Mouse (Mus musculus) MEL (cell line): Measurements from ENCODE around the gene Ip6k3. TPM values are rescaled to one million over a fixed set of nuclear protein-coding genes. Genes with fewer than 3 reads are reported as not detected.

Source experiments
- DNase-seq: peaks from one replicate; pipeline ENCODE4 v3.0.0; 2011; ENCODE audit warnings: low read depth, low spot score
- H3K27ac ChIP-seq: 2 replicates; pipeline ENCODE4 v1.5.1; 2012; ENCODE audit warnings: low read depth, mild to moderate bottlenecking, control low read depth, low read length, moderate library complexity; ENCODE audit not compliant: control insufficient read depth
- H3K27me3 ChIP-seq, 2 experiments: fragments of 150-350 bp in 1 of 2; sonication (generic) in 1 of 2; 2 replicates each; pipeline ENCODE4 v1.6.1; 2012; ENCODE audit warnings: low read length in 2 of 2, mild to moderate bottlenecking in 2 of 2, improper control_type of control experiment in 1 of 2, moderate library complexity in 1 of 2; ENCODE audit not compliant: insufficient read depth in 2 of 2, control insufficient read depth in 1 of 2
- H3K36me3 ChIP-seq, 2 experiments: 2 replicates each; pipeline ENCODE4 v1.6.1; 2012 to 2014; ENCODE audit warnings: low read length in 2 of 2, improper control_type of control experiment in 1 of 2, inconsistent platforms in 1 of 2, mild to moderate bottlenecking in 1 of 2; ENCODE audit not compliant: insufficient read depth in 2 of 2, control insufficient read depth in 1 of 2
- H3K4me1 ChIP-seq, 2 experiments: fragments of 150-350 bp in 1 of 2; sonication (generic) in 1 of 2; 2 replicates each; pipeline ENCODE4 v1.6.1; 2012; ENCODE audit warnings: low read length in 2 of 2, improper control_type of control experiment in 1 of 2, mild to moderate bottlenecking in 1 of 2; ENCODE audit not compliant: insufficient read depth in 2 of 2, control insufficient read depth in 1 of 2
- H3K4me3 ChIP-seq, 2 experiments: fragments of 150-350 bp in 1 of 2; sonication (generic) in 1 of 2; 2 replicates each; pipeline ENCODE4 v1.5.1; 2012; ENCODE audit warnings: low read depth in 2 of 2, low read length in 2 of 2, mild to moderate bottlenecking in 2 of 2, moderate library complexity in 2 of 2, control low read depth in 1 of 2, improper control_type of control experiment in 1 of 2; ENCODE audit not compliant: control insufficient read depth in 1 of 2, insufficient read depth in 1 of 2
- H3K79me2 ChIP-seq: 2 replicates; pipeline ENCODE4 v1.6.1; 2012; ENCODE audit warnings: mild to moderate bottlenecking, low read length, moderate library complexity; ENCODE audit not compliant: control insufficient read depth, poor library complexity, insufficient read depth
- H3K9ac ChIP-seq: 2 replicates; pipeline ENCODE4 v1.6.1; 2012; ENCODE audit warnings: low read depth, mild to moderate bottlenecking, control low read depth, low read length, moderate library complexity; ENCODE audit not compliant: control insufficient read depth, poor library complexity, severe bottlenecking
- H3K9me3 ChIP-seq: fragments of 150-350 bp; sonication (generic); replicated peaks from 2 replicates; pipeline ENCODE4 v1.6.1; 2012; ENCODE audit warnings: mild to moderate bottlenecking, low read length, improper control_type of control experiment, moderate library complexity; ENCODE audit not compliant: insufficient read depth
- CHD1 ChIP-seq: IDR thresholded peaks from 2 replicates; pipeline ENCODE4 v1.6.1; 2012; ENCODE audit warnings: low read depth, mild to moderate bottlenecking, inconsistent platforms, low read length, improper control_type of control experiment
- CHD2 ChIP-seq: IDR thresholded peaks from 2 replicates; pipeline ENCODE4 v1.6.1; 2011; ENCODE audit warnings: low read length, improper control_type of control experiment
- CTCF ChIP-seq, 3 experiments: IDR thresholded peaks in 2 of 3; conservative IDR thresholded peaks in 1 of 3; 2 replicates each; pipeline ENCODE4 v1.5.1; 2011 to 2012; ENCODE audit warnings: low read length in 3 of 3, low read depth in 2 of 3, mild to moderate bottlenecking in 2 of 3, improper control_type of control experiment in 1 of 3, inconsistent platforms in 1 of 3, mixed read lengths in 1 of 3, moderate library complexity in 1 of 3; ENCODE audit not compliant: control insufficient read depth in 1 of 3, insufficient read depth in 1 of 3, poor library complexity in 1 of 3, severe bottlenecking in 1 of 3
- E2F4 ChIP-seq: IDR thresholded peaks from 2 replicates; pipeline ENCODE4 v1.6.1; 2011; ENCODE audit warnings: low read depth, low read length, improper control_type of control experiment, borderline replicate concordance
- ETS1 ChIP-seq: IDR thresholded peaks from 2 replicates; pipeline ENCODE4 v1.6.1; 2012; ENCODE audit warnings: low read depth, mild to moderate bottlenecking, inconsistent platforms, low read length, improper control_type of control experiment, moderate library complexity
- HCFC1 ChIP-seq: IDR thresholded peaks from 2 replicates; pipeline ENCODE4 v1.6.1; 2012; ENCODE audit warnings: low read depth, mild to moderate bottlenecking, inconsistent platforms, low read length, improper control_type of control experiment, moderate library complexity
- JUND ChIP-seq: IDR thresholded peaks from 2 replicates; pipeline ENCODE4 v1.6.1; 2011; ENCODE audit warnings: low read depth, mild to moderate bottlenecking, improper control_type of control experiment, low read length
- MAX ChIP-seq: IDR thresholded peaks from 2 replicates; pipeline ENCODE4 v1.6.1; 2011; ENCODE audit warnings: low read length, improper control_type of control experiment
- POLR2A ChIP-seq, 2 experiments: IDR thresholded peaks; 2 replicates each; pipeline ENCODE4 v1.6.1; 2011 to 2012; ENCODE audit warnings: low read length in 2 of 2, mild to moderate bottlenecking in 2 of 2, control low read depth in 1 of 2, improper control_type of control experiment in 1 of 2, low read depth in 1 of 2, moderate library complexity in 1 of 2; ENCODE audit not compliant: control insufficient read depth in 1 of 2, insufficient read depth in 1 of 2, poor library complexity in 1 of 2
- POLR2AphosphoS5 ChIP-seq: IDR thresholded peaks from 2 replicates; pipeline ENCODE4 v1.6.1; 2012; ENCODE audit warnings: low read depth, borderline replicate concordance, mild to moderate bottlenecking, inconsistent platforms, low read length, moderate library complexity, mixed read lengths
- RAD21 ChIP-seq: IDR thresholded peaks from 2 replicates; pipeline ENCODE4 v1.6.1; 2011; ENCODE audit warnings: mild to moderate bottlenecking, low read depth, low read length, improper control_type of control experiment
- SMC3 ChIP-seq: IDR thresholded peaks from 2 replicates; pipeline ENCODE4 v1.6.1; 2011; ENCODE audit warnings: low read depth, low read length, improper control_type of control experiment
- TBP ChIP-seq: IDR thresholded peaks from 2 replicates; pipeline ENCODE4 v1.8.0; 2011; ENCODE audit warnings: low read depth, low read length, improper control_type of control experiment
- TCF12 ChIP-seq: IDR thresholded peaks from 2 replicates; pipeline ENCODE4 v1.6.1; 2014; ENCODE audit warnings: low read depth, mild to moderate bottlenecking, inconsistent platforms, low read length, improper control_type of control experiment, moderate library complexity
- USF1 ChIP-seq: IDR thresholded peaks from 2 replicates; pipeline ENCODE4 v1.6.1; 2014; ENCODE audit warnings: low read depth, mild to moderate bottlenecking, inconsistent platforms, low read length, improper control_type of control experiment, moderate library complexity
- USF2 ChIP-seq, 2 experiments: IDR thresholded peaks; 2 replicates each; pipeline ENCODE4 v1.6.1; 2011 to 2012; ENCODE audit warnings: improper control_type of control experiment in 2 of 2, low read length in 2 of 2, borderline replicate concordance in 1 of 2, inconsistent platforms in 1 of 2, low read depth in 1 of 2, mild to moderate bottlenecking in 1 of 2; ENCODE audit not compliant: insufficient read depth in 1 of 2
- ZMIZ1 ChIP-seq: IDR thresholded peaks from 2 replicates; pipeline ENCODE4 v1.6.1; 2012; ENCODE audit warnings: low read depth, mild to moderate bottlenecking, inconsistent platforms, low read length, improper control_type of control experiment, moderate library complexity
- ZNF384 ChIP-seq: IDR thresholded peaks from 2 replicates; pipeline ENCODE4 v1.6.1; 2012; ENCODE audit warnings: low read depth, mild to moderate bottlenecking, inconsistent platforms, low read length, improper control_type of control experiment
- polyA plus RNA-seq, 2 experiments: library from polyadenylated mRNA; stranded (reverse) in 1 of 2; unstranded in 1 of 2; fragments of >175 nt in 1 of 2; fragments of >200 nt in 1 of 2; gene quantifications; 2 replicates each; pipeline versions ENCODE4 v1.2.1 to v1.2.4; 2012; ENCODE audit warnings: low replicate concordance in 2 of 2, low read depth in 1 of 2; ENCODE audit not compliant: insufficient read length in 2 of 2, insufficient read depth in 1 of 2, missing spikeins in 1 of 2
- total RNA-seq: library from RNA; depleted of rRNA; stranded (reverse); fragments of 300-350 nt; gene quantifications from 2 replicates; pipeline ENCODE4 v1.2.3, GENCODE M21; 2012

Ip6k3 gene
- total and polyA plus RNA-seq, 3 experiments, result not detected

GRCm38 (mm10) chr17:27166901-27167300, 694 bp downstream of the Ip6k3 start:
- no peaks in the 10 kb centered on the region for H3K27me3 ChIP-seq
- DNase-seq, result no peak
- TF ChIP-seq JUND (no peak), TBP (no peak), ETS1 (no peak), E2F4 (no peak), HCFC1 (no peak), POLR2AphosphoS5 (no peak), CHD2 (no peak), USF2 (IDR thresholded peaks at IDR 0.05; ENCODE audit: borderline replicate concordance in 1 of 2, insufficient read depth in 1 of 2, low read depth in 1 of 2, low read length in 2 of 2) (no peak), ZMIZ1 (no peak), CHD1 (no peak)
- TF ChIP-seq, all 39 proteins: peak for 0
- H3K27ac ChIP-seq, result no peak overlapping the region
- H3K9me3 ChIP-seq, result no peaks in the 10 kb centered on the region
- H3K36me3 ChIP-seq, result no peaks in the 10 kb centered on the region
- H3K9ac ChIP-seq, result no peak overlapping the region
- H3K4me3 ChIP-seq, result no peak overlapping the region
- no peaks in the 10 kb centered on the region for H3K79me2 ChIP-seq
- H3K4me1 ChIP-seq, result no peaks in the 10 kb centered on the region

- H3K36me3 ChIP-seq, result no peaks in the 10 kb centered on the region
- TF ChIP-seq SMC3 (peak; percentile 37; the same call in 1 of the 2 replicates), TCF12 (no peak), CTCF (IDR thresholded peaks at IDR 0.05 in 2 of 3, conservative IDR thresholded peaks at IDR 0.05 in 1 of 3; ENCODE audit: control insufficient read depth in 1 of 3, insufficient read depth in 1 of 3, low read depth in 2 of 3, low read length in 3 of 3, poor library complexity in 1 of 3, severe bottlenecking in 1 of 3) (peak in 2 of 3 experiments; percentile 20 to 31; a peak in 3 of 6 replicates), RAD21 (peak; percentile 3; the same call in 1 of the 2 replicates)
- TF ChIP-seq, all 39 proteins: peak for 3
- Histone ChIP-seq H3K9me3 (no peaks in the 10 kb centered on the region), H3K27ac (no peak overlapping the region), H3K27me3 (no peaks in the 10 kb centered on the region), H3K4me3 (no peak overlapping the region), H3K4me1 (no peaks in the 10 kb centered on the region), H3K79me2 (no peaks in the 10 kb centered on the region), H3K9ac (no peak overlapping the region)
- no peak for DNase-seq
Measured at GRCm38 (mm10) chr17:27165054-27165773, 2.4 kb downstream of the Ip6k3 start.

- Histone ChIP-seq H3K36me3 (no peaks in the 10 kb centered on the region), H3K4me3 (no peak overlapping the region), H3K79me2 (no peaks in the 10 kb centered on the region), H3K9me3 (no peaks in the 10 kb centered on the region)
- no peak for TF ChIP-seq POLR2A (IDR thresholded peaks at IDR 0.05; ENCODE audit: control insufficient read depth in 1 of 2, insufficient read depth in 1 of 2, low read depth in 1 of 2, low read length in 2 of 2, poor library complexity in 1 of 2)
- no peak for TF ChIP-seq ZNF384
- no peak for TF ChIP-seq CHD2
- no peak for TF ChIP-seq SMC3
- no peak for TF ChIP-seq USF1
- no peak for TF ChIP-seq ZMIZ1
- no peak for TF ChIP-seq MAX
- TF ChIP-seq TBP, result no peak
- TF ChIP-seq CHD1, result no peak
- no peak for TF ChIP-seq CTCF (IDR thresholded peaks at IDR 0.05 in 2 of 3, conservative IDR thresholded peaks at IDR 0.05 in 1 of 3; ENCODE audit: control insufficient read depth in 1 of 3, insufficient read depth in 1 of 3, low read depth in 2 of 3, low read length in 3 of 3, poor library complexity in 1 of 3, severe bottlenecking in 1 of 3)
- TF ChIP-seq, all 39 proteins: peak for 0
- DNase-seq, result no peak
- no peak overlapping the region for H3K9ac ChIP-seq
- H3K27me3 ChIP-seq, result no peaks in the 10 kb centered on the region
- no peak overlapping the region for H3K27ac ChIP-seq
- H3K4me1 ChIP-seq, result no peaks in the 10 kb centered on the region
Measured at GRCm38 (mm10) chr17:27160905-27161304, 6.7 kb downstream of the Ip6k3 start.
